Mouse (Mus musculus) MEL (cell line): Measurements from ENCODE around the gene Tbc1d14.
A peak's percentile ranks its signal among the peaks of the same experiment; 100 is the strongest.

ENCODE experiments used
- CTCF ChIP-seq, 3 experiments: IDR thresholded peaks in 2 of 3; conservative IDR thresholded peaks in 1 of 3; 2 replicates each; pipeline ENCODE4 v1.5.1; 2011 to 2012; ENCODE audit warnings: low read length in 3 of 3, low read depth in 2 of 3, mild to moderate bottlenecking in 2 of 3, improper control_type of control experiment in 1 of 3, inconsistent platforms in 1 of 3, mixed read lengths in 1 of 3, moderate library complexity in 1 of 3; ENCODE audit not compliant: control insufficient read depth in 1 of 3, insufficient read depth in 1 of 3, poor library complexity in 1 of 3, severe bottlenecking in 1 of 3
- E2F4 ChIP-seq: IDR thresholded peaks from 2 replicates; pipeline ENCODE4 v1.6.1; 2011; ENCODE audit warnings: low read depth, low read length, improper control_type of control experiment, borderline replicate concordance
- EP300 ChIP-seq, 2 experiments: IDR thresholded peaks; 2 replicates each; pipeline ENCODE4 v1.6.1; 2011; ENCODE audit warnings: improper control_type of control experiment in 2 of 2, low read length in 2 of 2, low read depth in 1 of 2, mild to moderate bottlenecking in 1 of 2
- MAX ChIP-seq: IDR thresholded peaks from 2 replicates; pipeline ENCODE4 v1.6.1; 2011; ENCODE audit warnings: low read length, improper control_type of control experiment
- RAD21 ChIP-seq: IDR thresholded peaks from 2 replicates; pipeline ENCODE4 v1.6.1; 2011; ENCODE audit warnings: mild to moderate bottlenecking, low read depth, low read length, improper control_type of control experiment
- TAL1 ChIP-seq: IDR thresholded peaks from 2 replicates; pipeline ENCODE4 v1.6.1; 2012; ENCODE audit warnings: mild to moderate bottlenecking, inconsistent platforms, low read length, moderate library complexity, mixed read lengths
- USF1 ChIP-seq: IDR thresholded peaks from 2 replicates; pipeline ENCODE4 v1.6.1; 2014; ENCODE audit warnings: low read depth, mild to moderate bottlenecking, inconsistent platforms, low read length, improper control_type of control experiment, moderate library complexity
- ZNF384 ChIP-seq: IDR thresholded peaks from 2 replicates; pipeline ENCODE4 v1.6.1; 2012; ENCODE audit warnings: low read depth, mild to moderate bottlenecking, inconsistent platforms, low read length, improper control_type of control experiment

DNA sequence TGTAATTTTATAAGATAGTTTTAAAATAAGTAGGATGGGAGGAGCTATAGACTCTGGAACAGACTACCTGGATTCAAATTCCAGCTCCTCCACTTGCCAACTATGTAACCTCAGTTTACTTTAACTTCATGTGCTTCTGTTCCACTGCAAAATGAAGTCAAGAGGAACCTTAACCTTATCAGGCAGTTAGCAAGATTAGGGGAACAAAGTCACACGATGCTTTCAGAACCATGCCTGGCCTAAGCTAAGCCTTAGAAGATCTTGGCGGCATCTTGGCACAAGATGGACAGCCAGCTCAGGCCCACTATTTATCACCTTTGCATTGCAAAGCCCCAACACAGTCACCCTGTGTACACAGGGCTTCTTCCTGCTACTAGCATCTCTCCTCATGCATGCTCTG lies 14.1 kb downstream of the Tbc1d14 start:
- TF ChIP-seq EP300 (IDR thresholded peaks at IDR 0.05; ENCODE audit: low read depth in 1 of 2, low read length in 2 of 2) (peak in 1 of 2 experiments; percentile 61; a peak in 3 of 4 replicates), USF1 (0 out of 2 replicates have a peak, but pooled peaks have one; percentile 6), ZNF384 (no peak), E2F4 (no peak), MAX (no peak), RAD21 (no peak), CTCF (IDR thresholded peaks at IDR 0.05 in 2 of 3, conservative IDR thresholded peaks at IDR 0.05 in 1 of 3; ENCODE audit: control insufficient read depth in 1 of 3, insufficient read depth in 1 of 3, low read depth in 2 of 3, low read length in 3 of 3, poor library complexity in 1 of 3, severe bottlenecking in 1 of 3) (no peak), TAL1 (no peak)
